Mouse (Mus musculus) left cerebral cortex, postnatal 4 days (tissue): ENCODE measurements around the gene Lmx1b. TPM values are rescaled to one million over a fixed set of nuclear protein-coding genes. Genes with fewer than 3 reads are reported as not detected.

Source experiments
- DNase-seq: peaks from one replicate; pipeline ENCODE4 v3.0.0-alpha.2; 2022
- intact Hi-C: fragments of 180-260 bp; cut with DNase I; formaldehyde crosslinking; loops from one replicate; pipeline ENCODE4 v1.15.1; 2025
- total RNA-seq, 2 experiments: library from RNA; stranded (reverse); gene quantifications; 2 replicates each; pipeline ENCODE4 v1.2.3; 2021

Gene Lmx1b
- total RNA-seq, 2 experiments from 2014 or later: 0.24 to 0.26 TPM

- DNase-seq: no peak
- intact Hi-C loops: no loop called here
Measured at GRCm38 (mm10) chr2:33631708-33632343, 8.5 kb downstream of the Lmx1b start.

GRCm38 (mm10) chr2:33631022-33631707 lies 9.1 kb downstream of the Lmx1b start:
- intact Hi-C loops: no loop called here

GRCm38 (mm10) chr2:33630081-33631021 lies 10.0 kb downstream of the Lmx1b start:
- intact Hi-C loops: no loop called here
- DNase-seq: no peak

More at GRCm38 (mm10) chr2:33631022-33631707, 9.1 kb downstream of the Lmx1b start:
- no peak for DNase-seq

GRCm38 (mm10) chr2:33629641-33630040 lies 10.7 kb downstream of the Lmx1b start:
- intact Hi-C loops: no loop called here
- DNase-seq: no peak

GRCm38 (mm10) chr2:33628791-33629190 lies 11.5 kb downstream of the Lmx1b start:
- intact Hi-C loops: no loop called here
- no peak for DNase-seq

- intact Hi-C loops: no loop called here
- no peak for DNase-seq
Measured at GRCm38 (mm10) chr2:33627058-33627375, 13.3 kb downstream of the Lmx1b start.

GRCm38 (mm10) chr2:33626262-33627057 lies 13.9 kb downstream of the Lmx1b start:
- intact Hi-C loops: no loop called here
- DNase-seq: no peak

GRCm38 (mm10) chr2:33617670-33618069 lies 22.6 kb downstream of the Lmx1b start:
- intact Hi-C loops: no loop called here

GRCm38 (mm10) chr2:33616411-33616843 lies 23.9 kb downstream of the Lmx1b start:
- intact Hi-C loops: no loop called here
- DNase-seq: peak; percentile 52

More at GRCm38 (mm10) chr2:33617670-33618069, 22.6 kb downstream of the Lmx1b start:
- DNase-seq: peak; percentile 46

- intact Hi-C loops: no loop called here
- no peak for DNase-seq
Measured at GRCm38 (mm10) chr2:33615843-33616344, 24.4 kb downstream of the Lmx1b start.

GRCm38 (mm10) chr2:33605487-33606256 lies 34.6 kb downstream of the Lmx1b start:
- no peak for DNase-seq

GRCm38 (mm10) chr2:33604846-33605486 lies 35.3 kb downstream of the Lmx1b start:
- intact Hi-C loops: no loop called here
- DNase-seq: no peak

More at GRCm38 (mm10) chr2:33605487-33606256, 34.6 kb downstream of the Lmx1b start:
- intact Hi-C loops: no loop called here

GRCm38 (mm10) chr2:33600520-33600919 lies 39.8 kb downstream of the Lmx1b start:
- intact Hi-C loops: no loop called here
- no peak for DNase-seq

GRCm38 (mm10) chr2:33597384-33597783 lies 42.9 kb downstream of the Lmx1b start:
- intact Hi-C loops: no loop called here

GRCm38 (mm10) chr2:33595085-33595423 lies 45.3 kb downstream of the Lmx1b start:
- intact Hi-C loops: no loop called here
- no peak for DNase-seq

More at GRCm38 (mm10) chr2:33597384-33597783, 42.9 kb downstream of the Lmx1b start:
- peak; percentile 40 for DNase-seq

GRCm38 (mm10) chr2:33594181-33595084 lies 45.9 kb downstream of the Lmx1b start:
- no peak for DNase-seq
- intact Hi-C loops: no loop called here

- DNase-seq: peak; percentile 22
- intact Hi-C loops: no loop called here
Measured at GRCm38 (mm10) chr2:33592931-33593555, 47.3 kb downstream of the Lmx1b start.

- DNase-seq: no peak
- intact Hi-C loops: no loop called here
Measured at GRCm38 (mm10) chr2:33589280-33589679, 51.0 kb downstream of the Lmx1b start.
